Mouse (Mus musculus) olfactory bulb, adult 2 months (tissue): ENCODE results near the gene Olfr554.

Experiments
- CTCF ChIP-seq: fragments of 200-500 bp; IDR thresholded peaks from 2 replicates; pipeline ENCODE4 v1.5.1; 2012; ENCODE audit warnings: low read depth, mild to moderate bottlenecking, low read length, moderate library complexity; ENCODE audit not compliant: insufficient read depth
- POLR2A ChIP-seq: fragments of 200-500 bp; IDR thresholded peaks from 2 replicates; pipeline ENCODE4 v1.6.1; 2012; ENCODE audit warnings: mild to moderate bottlenecking, low read depth, low read length, moderate library complexity; ENCODE audit not compliant: insufficient read depth

DNA sequence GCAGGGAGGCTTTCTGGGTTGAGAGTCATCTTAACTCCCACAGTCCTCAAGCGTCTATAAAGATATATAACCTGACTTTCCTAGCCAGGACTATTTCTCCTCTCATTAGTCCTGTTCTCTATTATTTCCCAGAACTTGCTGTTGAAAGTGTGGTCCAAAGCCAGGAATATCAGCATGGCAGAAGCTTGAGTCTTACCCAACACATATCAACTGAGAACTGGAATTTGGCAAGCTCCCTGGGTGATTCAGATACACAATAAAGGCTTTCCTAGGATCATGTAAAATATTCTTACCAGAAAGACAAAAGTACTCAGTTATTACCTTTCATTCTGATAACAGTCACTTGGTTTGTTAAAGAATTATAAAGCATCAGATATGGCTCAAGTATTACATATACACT, 43.7 kb downstream of the Olfr554 start:
- TF ChIP-seq POLR2A (no peak), CTCF (no peak)
